Mouse (Mus musculus) Patski (cell line): ENCODE data around the gene Crat. TPM values are rescaled to one million over a fixed set of nuclear protein-coding genes. Genes with fewer than 3 reads are reported as not detected.

Experiments
- ATAC-seq: fragments of 100-300 bp; one replicate; pipeline ENCODE4 v1.8.0; 2021
- CTCF ChIA-PET: fragments of 350-600 bp; sonication (Branson Sonifier 250); formaldehyde crosslinking; loops from one replicate; lab custom pipeline; 2022; ENCODE audit warnings: inconsistent platforms; lab: Charles Lee
- POLR2A ChIA-PET: fragments of 350-600 bp; sonication (Branson Sonifier 250); formaldehyde crosslinking; loops from one replicate; lab custom pipeline; 2022; ENCODE audit warnings: antibody characterized with exemption, inconsistent platforms; lab: Charles Lee
- DNase-seq: peaks from one replicate; pipeline ENCODE4 v3.0.0-alpha.2; 2011; ENCODE audit warnings: low read depth, low spot score
- H3K27me3 ChIP-seq: fragments of 371-371 bp; one replicate; pipeline ENCODE4 v1.5.1; 2021
- CTCF ChIP-seq: fragments of 100-300 bp; IDR thresholded peaks from one replicate; pipeline ENCODE4 v1.5.1; 2021
- in situ Hi-C: fragments of 300-500 bp; cut with MboI; formaldehyde crosslinking; loops from 3 replicates; pipeline ENCODE4 v1.11.1; 2018; ENCODE audit warnings: low pct_unique_long_range_greater_than_20kb, mixed read lengths
- polyA plus RNA-seq: library from polyadenylated mRNA; unstranded; gene quantifications from one replicate; pipeline ENCODE4 v1.2.3, GENCODE M21; 2021

Crat gene
- 86.1 TPM for polyA plus RNA-seq

DNA sequence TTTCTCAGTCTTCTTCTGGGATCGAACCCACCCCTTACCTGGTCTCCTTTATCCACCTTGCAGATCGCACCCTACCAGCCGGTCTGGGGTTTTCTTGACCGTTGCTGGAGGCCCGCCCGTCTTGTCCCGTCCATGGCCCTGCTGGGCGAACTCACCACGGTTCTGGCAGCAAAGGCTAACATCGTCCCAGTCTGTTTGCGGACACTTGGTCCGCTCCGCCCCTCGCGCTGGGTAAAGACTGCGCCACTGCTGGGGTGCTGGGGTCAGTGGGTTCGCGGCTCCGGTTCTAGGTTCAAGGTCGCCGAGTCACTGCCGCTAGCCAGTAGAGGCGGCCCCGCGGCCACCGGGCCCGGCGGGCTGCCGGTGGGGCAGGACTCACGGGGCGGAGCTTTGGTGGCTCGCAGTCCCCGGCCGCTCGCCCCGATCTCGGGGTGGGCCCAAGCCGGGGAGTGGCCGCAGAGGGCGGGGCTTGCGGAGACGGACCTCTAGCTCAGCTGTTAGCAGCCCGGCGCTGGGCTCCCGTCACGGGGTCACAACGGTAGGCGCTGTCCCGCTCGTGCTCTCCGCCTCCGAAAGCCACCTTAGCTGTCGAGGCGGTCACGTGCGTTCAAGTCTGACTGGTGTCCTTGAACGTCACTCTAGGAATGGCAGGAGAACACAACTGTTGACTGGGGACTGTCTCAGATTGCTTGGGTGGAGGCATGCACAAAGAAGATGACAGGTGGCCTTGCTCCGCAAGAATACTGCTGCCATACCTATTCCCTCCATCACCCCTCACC lies at the start of gene Crat:
Crat (minus strand) TSS at position 657 of the 779 bp plus-strand sequence.
- ATAC-seq (peak; percentile 79), DNase-seq (no peak)
- in situ Hi-C loops: no loop called here
- H3K27me3 ChIP-seq: no peaks in the 10 kb centered on the region
- TF ChIP-seq CTCF: no peak
- POLR2A ChIA-PET: interaction anchor here (0.8 to 1.6 kb wide), 6 partner anchors 11 to 411 kb away, joined by 3 to 4 read pairs (median 3); partner anchors contain the start of gene Dolpp1
- CTCF ChIA-PET: no interaction called here

DNA sequence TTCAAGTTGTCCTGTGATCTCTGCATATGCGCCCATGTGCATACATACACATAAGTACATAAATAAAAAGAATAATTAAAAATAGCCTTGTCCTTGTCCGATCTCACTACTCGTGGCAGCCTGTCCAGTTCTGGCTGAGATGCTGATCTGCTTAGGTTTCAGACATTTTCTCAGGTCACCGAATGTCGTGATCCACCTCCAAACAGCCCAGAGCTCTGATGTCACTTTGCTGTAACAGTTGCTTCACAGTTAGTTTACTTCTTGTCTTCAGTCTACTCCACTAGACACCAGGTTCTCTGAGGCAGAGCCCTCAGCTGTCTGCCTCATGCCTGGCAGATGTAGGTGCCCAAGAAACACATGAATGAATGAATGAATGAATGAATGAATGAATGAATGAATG lies 48.8 kb upstream of the Crat start:
- H3K27me3 ChIP-seq: no peaks in the 10 kb centered on the region
- in situ Hi-C loops: no loop called here
- DNase-seq (no peak), ATAC-seq (no peak)
- no peak for TF ChIP-seq CTCF
- POLR2A ChIA-PET: interaction anchor here (0.7 to 1.5 kb wide), 8 partner anchors 19 to 331 kb away, joined by 3 to 7 read pairs (median 3); partner anchors contain the start of gene Cstad
- CTCF ChIA-PET: interaction anchor here (1.5 to 9.3 kb wide), 3 partner anchors 19 to 148 kb away, joined by 3 to 131 read pairs (median 3); no protein-coding TSS in a partner anchor

DNA sequence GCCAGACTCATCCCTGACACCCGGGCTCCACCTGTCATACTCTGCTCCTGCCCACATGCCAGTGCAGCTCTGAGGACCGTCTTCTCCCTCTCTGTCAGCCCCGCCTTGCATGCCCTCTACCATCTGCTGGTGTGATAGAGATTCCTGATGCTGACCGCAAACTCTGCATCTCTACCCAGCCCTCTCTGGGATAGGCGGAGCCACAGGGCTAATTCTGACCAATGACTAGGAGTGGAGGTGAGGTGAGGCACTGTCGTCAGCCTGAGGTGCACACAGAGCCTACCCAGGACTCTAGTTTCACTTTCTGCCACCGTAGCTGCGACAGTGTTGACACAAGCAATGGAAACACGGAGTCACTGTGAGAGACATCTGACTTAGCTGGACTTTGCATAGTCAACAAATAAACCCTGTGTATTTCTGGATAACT lies 48.3 kb upstream of the Crat start:
- ChIA-PET POLR2A (interaction anchor here (0.8 to 1.4 kb wide), 4 partner anchors 18 to 277 kb away, joined by 3 to 4 read pairs (median 3); no protein-coding TSS in a partner anchor), CTCF (interaction anchor here (1.5 to 9.3 kb wide), 2 partner anchors 19 to 24 kb away, joined by 3 to 131 read pairs; no protein-coding TSS in a partner anchor)
- H3K27me3 ChIP-seq: no peaks in the 10 kb centered on the region
- ATAC-seq (peak; percentile 84), DNase-seq (no peak)
- no peak for TF ChIP-seq CTCF
- in situ Hi-C loops: no loop called here

DNA sequence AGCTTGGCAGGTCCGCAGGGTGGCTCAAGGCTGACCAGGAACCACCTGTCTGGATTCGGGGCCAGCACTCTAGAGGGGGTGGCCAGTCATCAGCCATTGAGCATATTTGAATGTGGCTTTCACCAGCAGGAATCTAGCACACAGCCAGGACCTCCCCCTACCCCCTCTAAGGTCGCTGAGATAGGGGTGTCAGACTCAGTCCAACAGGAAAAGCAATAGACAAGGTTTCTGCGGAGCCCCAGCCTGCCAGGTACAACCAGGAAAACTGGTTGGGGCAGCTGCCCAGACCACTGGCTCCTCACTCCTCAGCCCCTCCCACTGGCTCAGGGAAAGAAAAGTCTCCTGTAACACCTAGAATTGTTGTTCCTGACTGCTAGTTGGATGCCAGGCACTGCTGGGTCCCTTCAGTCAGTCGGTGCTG lies 47.7 kb upstream of the Crat start:
- no peaks in the 10 kb centered on the region for H3K27me3 ChIP-seq
- ATAC-seq: no peak
- ChIA-PET POLR2A (interaction anchor here (1.0 to 1.4 kb wide), 3 partner anchors 18 to 24 kb away, joined by 3 to 4 read pairs (median 3); no protein-coding TSS in a partner anchor), CTCF (interaction anchor here (1.5 to 9.3 kb wide), 2 partner anchors 18 to 24 kb away, joined by 3 to 131 read pairs; no protein-coding TSS in a partner anchor)
- TF ChIP-seq CTCF: no peak
- in situ Hi-C loops: no loop called here
- no peak for DNase-seq

DNA sequence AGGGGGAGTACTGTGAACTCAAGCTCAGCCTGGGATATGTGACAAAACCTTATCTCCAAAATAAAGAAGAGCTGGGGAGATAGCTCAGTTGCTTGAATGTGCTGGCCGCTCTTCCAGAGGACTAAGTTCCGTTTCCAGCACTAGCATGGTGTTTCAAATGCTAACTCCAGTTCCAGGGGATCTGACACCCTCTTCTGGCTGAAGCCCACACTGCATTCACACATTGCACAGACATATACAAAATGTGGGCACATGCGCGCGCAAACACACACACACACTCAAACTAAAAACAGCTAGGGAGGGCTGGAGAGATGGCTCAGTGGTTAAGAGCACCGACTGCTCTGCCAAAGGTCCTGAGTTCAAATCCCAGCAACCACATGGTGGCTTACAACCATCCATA lies 43.6 kb upstream of the Crat start:
- H3K27me3 ChIP-seq: no peaks in the 10 kb centered on the region
- DNase-seq (no peak), ATAC-seq (no peak)
- in situ Hi-C loops: no loop called here
- POLR2A ChIA-PET: interaction anchor here (0.7 to 1.5 kb wide), 2 partner anchors 9 to 19 kb away, joined by 4 read pairs; no protein-coding TSS in a partner anchor
- CTCF ChIA-PET: interaction anchor here (1.7 to 2.7 kb wide), 4 partner anchors 12 to 23 kb away, joined by 5 to 20 read pairs (median 8); no protein-coding TSS in a partner anchor
- TF ChIP-seq CTCF: no peak

DNA sequence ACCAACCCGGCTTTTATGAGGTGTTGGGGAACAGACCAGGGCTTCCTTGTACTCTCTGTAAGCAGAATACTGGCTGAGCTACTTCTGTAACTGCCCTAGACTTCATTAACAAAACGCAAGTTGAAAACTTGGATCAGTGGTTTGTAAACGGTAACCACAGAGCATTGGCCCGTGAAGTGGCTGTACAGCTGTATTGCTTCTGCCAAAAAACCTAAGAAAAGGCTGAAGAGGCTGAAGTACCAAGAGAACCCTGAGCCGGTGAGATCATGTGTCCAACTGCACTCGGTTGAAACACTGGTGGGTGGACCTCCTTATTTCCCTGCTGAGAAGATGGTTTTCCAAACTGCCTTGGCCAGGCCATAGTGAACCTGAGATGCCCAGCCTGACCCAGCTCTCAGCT lies 42.7 kb upstream of the Crat start:
- in situ Hi-C loops: no loop called here
- POLR2A ChIA-PET: interaction anchor here (1.3 to 1.6 kb wide), 2 partner anchors 11 to 13 kb away, joined by 6 to 12 read pairs; no protein-coding TSS in a partner anchor
- H3K27me3 ChIP-seq: no peaks in the 10 kb centered on the region
- TF ChIP-seq CTCF: no peak
- no peak for ATAC-seq
- CTCF ChIA-PET: interaction anchor here (1.7 to 2.7 kb wide), 4 partner anchors 11 to 22 kb away, joined by 5 to 20 read pairs (median 8); no protein-coding TSS in a partner anchor
- DNase-seq: no peak

DNA sequence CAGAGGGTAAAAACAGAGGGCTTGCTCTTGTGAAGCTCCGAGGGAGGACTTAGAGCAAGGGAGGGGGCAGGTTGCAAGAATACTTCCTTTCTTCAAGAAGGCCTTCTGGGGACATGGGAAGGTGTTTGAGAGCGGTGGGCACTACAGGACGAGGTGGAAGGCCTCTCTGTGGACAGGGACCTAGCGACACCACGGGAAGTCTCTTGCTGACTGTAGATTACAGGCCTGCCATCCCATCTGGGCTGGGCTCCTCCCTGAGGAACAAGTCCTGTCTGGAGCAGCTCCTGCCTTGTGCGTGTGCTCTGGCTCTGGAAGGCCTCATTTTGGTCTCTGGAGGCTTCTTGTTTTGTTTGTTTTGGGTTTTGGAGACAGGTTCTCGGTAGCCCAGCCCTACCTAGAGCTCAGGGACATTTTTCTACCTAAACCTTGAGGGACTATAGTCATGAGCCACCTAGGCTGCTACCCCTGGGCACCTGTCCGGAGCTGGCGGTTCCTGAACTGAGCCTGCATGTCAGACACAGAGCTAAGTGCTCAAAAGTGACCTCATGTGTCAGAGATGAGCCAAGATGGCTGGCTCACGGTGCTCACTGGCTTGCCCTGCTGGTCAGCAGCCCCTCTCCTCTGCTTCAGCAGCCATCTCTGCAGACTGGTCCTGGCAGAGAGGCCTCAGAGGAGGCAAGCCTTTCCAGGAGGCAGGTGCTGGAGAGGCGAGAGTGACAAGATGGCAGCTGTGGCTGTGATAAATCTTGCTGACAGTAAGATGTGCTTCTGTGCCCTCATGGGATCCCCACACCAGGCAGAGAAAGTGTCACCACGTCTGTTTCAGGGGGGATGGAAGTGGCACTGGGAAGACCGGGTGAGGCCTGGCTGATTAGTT lies 40.7 kb upstream of the Crat start:
- ChIA-PET POLR2A (interaction anchor here (0.6 to 0.9 kb wide), 3 partner anchors 9 to 14 kb away, joined by 3 read pairs; no protein-coding TSS in a partner anchor), CTCF (interaction anchor here (1.2 kb wide), 1 partner anchor 13 kb away, joined by 3 read pairs; no protein-coding TSS in a partner anchor)
- TF ChIP-seq CTCF: no peak
- DNase-seq (no peak), ATAC-seq (no peak)
- H3K27me3 ChIP-seq: no peaks in the 10 kb centered on the region
- in situ Hi-C loops: no loop called here

DNA sequence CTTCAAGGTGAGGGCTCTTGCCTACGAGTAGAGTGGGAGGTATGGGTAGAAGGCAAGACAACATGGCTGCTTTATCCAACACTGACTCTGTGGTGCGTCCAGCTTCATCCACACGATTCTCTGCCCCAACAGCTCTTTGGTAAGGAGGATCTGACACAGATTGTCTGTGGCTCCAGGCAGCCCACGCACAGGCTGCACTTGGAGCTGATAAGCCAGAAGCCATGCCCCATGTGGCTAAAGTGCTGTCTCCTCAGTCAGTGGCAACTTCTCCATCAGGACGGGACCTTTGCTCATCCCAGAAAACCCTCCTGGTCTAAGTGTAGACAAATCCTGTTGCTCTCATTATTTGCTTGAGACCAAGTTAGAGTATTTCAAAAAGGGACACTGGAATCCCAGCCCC lies 39.0 kb upstream of the Crat start:
- no peak for DNase-seq
- POLR2A ChIA-PET: interaction anchor here (0.6 to 1.0 kb wide), 2 partner anchors 13 to 254 kb away, joined by 4 read pairs; no protein-coding TSS in a partner anchor
- in situ Hi-C loops: no loop called here
- H3K27me3 ChIP-seq: no peaks in the 10 kb centered on the region
- CTCF ChIA-PET: no interaction called here
- no peak for ATAC-seq
- no peak for TF ChIP-seq CTCF

DNA sequence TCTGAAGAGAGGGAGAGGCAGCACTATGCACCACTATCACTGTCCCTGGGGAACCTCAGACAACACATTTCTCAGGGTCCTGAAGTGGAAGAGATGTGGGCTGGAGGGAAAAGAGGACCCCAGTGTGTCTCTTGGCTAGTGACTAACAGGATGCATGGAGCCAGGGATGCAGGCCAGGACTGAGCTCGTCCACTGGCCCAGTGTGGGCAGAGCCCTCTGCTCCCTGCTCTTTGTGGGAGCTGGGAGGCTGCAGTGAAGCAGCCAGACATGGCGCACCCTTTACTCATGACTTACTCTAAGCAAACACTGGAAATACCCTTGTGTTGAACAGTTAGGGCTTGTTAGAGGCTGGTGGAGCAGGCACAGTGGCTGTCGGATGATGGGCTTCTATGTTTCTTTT lies 38.0 kb upstream of the Crat start:
- ChIA-PET CTCF (no interaction called here), POLR2A (interaction anchor here (1.0 kb wide), 1 partner anchor 12 kb away, joined by 4 read pairs; no protein-coding TSS in a partner anchor)
- no peak for DNase-seq
- TF ChIP-seq CTCF: no peak
- H3K27me3 ChIP-seq: no peaks in the 10 kb centered on the region
- ATAC-seq: no peak
- in situ Hi-C loops: no loop called here

DNA sequence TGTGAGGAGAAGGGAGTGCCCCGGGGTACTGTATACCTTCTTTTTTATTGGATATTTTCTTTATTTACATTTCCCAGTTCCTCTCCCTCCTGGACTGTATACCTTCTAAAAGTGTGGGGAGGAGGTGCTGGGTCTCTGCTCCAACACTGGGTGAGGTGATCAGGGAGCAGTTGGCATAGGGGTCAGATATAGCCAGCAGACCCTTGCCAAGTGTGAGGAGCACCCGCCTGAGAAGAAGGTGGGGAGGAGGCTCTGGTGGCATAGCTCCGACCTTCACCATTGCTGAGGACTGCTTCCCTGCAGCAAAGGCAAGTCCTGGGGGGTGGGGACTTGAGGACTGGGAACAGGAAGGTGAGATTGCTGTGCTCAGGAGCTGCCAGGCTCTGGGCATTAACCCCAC lies 35.9 kb upstream of the Crat start:
- in situ Hi-C loops: no loop called here
- ATAC-seq: no peak
- POLR2A ChIA-PET: no interaction called here
- no peaks in the 10 kb centered on the region for H3K27me3 ChIP-seq
- CTCF ChIA-PET: no interaction called here
- no peak for DNase-seq
- TF ChIP-seq CTCF: no peak
